Mouse (Mus musculus) 3T3-L1 (cell line): ENCODE measurements around the gene Ick.
"Not testable (repeated sequence)": the region's sequence is repeated elsewhere in the genome, so short reads cannot be mapped to it uniquely, and the experiment has no call there.

ENCODE experiments used
- DNase-seq: peaks from one replicate; pipeline ENCODE4 v3.0.0-alpha.2; 2015; ENCODE audit warnings: low read depth, low spot score

Gene Ick

DNA sequence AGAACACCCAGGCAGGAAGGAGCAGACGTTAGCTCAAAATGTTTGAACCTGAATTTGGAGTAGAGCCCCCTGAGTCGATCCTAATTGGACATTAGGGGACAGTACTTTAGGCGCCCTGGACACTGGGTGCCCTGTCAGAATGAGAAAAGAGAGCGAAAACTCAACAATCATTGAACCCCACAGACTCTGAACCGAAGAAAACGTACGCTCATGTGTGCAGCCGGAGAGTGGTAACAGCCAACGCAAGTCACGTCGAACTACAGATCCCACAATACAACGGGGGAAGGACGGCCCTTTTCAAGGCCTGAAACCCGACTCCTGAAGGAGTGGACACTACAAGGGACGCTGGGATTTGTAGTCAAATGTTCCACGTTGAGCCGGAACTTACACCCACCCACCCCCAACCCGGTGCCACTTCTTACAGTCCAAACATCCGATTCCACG is at the start of gene Ick, which contains the start of gene Fbxo9:
TSS of gene Ick (plus strand) at position 397 of the 444 bp plus-strand sequence.
TSS of gene Fbxo9 (minus strand) at position 270 of the 444 bp plus-strand sequence.
- DNase-seq, result peak; percentile 98

DNA sequence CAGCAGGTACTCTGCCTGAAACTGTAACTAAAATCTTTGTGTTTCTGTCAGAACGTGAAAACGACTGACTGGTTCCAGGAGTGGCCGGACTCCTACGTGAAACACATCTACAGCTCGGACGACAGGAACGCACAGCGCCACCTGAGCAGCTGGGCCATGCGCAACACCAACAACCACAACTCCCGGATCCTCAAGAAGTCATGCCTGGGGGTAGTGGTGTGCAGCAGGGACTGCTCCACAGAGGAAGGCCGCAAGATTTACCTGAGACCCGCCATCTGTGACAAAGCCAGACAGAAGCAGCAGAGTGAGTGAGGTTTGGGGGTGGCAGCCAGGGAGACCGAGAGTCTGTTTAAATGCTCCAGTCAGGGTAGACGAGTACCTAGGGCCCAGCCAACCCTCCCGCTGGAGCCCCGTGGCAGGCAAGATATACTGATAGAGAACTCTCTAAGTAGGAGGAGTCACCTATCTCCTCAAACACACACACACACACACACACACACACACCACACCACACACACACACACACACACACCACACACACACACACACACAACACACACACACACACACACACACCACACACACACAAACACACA is 49.4 kb upstream of the Ick start:
- no peak for DNase-seq

DNA sequence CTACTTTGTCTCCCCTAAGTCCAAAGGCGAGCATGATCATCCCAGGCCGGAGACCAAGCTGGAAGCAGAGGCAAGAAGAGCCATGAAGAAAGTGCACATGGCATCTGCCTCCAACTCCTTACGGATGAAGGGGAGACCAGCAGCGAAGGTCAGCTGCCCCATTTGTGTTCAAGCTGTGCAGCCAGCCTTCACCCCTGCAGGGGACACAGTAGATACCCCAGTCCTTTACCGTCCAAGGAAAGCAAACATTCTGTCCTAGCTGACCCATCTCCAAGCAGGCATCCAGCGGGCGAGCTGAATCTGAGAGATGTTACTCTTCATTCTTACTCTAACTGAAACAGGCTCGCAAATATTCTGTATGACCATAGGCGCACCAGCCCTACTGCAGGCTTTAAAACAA is 46.6 kb upstream of the Ick start:
- no peak for DNase-seq

DNA sequence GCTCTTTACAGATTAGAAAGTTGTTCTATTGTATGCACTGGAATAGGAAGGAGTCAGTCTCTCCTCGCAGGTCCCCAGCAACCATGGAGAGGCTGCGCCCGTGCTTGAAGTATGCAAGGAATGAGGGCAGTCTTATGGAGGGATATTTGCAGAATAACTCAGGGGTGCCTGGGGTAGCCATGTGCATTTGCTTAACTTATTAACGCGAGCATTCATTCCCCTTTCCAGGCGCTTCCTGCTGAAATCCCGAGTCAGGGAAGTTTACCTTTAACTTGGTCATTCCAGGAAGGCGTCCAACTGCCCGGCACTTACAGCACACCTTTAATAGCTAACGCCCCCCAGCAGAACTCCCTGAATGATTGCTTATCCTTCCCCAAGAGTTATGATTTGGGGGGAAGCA is 44.9 kb upstream of the Ick start:
- DNase-seq, result no peak

DNA sequence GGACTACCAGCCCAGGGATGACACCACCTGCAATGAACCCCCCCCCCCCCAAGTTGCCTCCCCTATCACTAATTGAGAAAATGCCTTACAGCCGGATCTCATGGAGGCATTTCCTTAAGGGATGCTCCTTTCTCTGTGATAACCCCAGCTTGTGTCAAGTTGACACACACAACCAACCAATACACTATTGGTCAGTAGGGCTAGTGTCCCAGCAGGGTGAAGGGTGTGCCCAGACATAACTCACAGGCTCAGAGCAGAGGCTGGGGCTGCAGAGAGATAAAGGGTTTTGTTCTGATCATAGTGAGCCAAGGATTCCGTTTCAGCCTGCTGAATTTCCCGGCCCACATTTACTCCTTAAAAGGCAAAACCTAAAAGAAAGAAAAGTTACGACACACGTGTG is 38.5 kb upstream of the Ick start:
- DNase-seq, result no peak

DNA sequence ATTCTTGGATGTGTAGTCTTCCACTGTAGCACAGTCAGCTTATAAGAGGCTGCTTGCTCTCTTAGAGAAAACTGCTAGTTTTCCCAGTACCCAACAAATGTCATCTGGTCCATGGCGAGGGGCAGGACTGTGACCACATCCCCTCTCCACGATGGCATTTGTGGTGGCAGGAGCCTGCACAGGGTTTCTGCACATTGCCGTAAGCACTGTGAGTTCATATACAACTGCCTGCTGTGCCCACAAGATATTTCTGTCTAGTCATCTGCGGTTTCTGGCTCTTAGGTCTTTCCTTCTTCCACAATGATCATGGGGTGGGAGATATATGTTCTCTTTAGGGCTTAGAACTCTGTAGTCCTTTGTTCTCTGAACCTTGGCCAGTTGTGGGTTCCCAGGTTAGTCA is 37.4 kb upstream of the Ick start:
- DNase-seq, result no peak

DNA sequence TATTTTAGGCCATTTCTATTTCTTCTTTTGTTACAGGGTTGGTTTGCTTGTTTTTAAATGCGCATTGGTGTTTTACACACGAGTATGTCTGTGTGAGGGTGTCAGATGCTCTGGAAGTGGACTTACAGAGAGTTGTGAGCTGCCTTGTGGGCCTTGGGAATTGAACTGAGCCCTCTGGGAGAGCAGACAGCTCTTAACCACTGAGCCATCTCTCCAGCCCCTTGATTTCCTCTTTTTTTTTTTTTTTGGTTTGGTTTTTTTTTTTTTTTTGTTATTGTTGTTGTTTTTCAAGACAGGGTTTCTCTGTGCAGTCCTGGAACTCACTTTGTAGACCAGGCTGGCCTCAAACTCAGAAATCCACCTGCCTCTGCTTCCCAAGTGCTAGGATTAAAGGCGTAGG is 35.7 kb upstream of the Ick start:
- DNase-seq, result not testable (repeated sequence)

DNA sequence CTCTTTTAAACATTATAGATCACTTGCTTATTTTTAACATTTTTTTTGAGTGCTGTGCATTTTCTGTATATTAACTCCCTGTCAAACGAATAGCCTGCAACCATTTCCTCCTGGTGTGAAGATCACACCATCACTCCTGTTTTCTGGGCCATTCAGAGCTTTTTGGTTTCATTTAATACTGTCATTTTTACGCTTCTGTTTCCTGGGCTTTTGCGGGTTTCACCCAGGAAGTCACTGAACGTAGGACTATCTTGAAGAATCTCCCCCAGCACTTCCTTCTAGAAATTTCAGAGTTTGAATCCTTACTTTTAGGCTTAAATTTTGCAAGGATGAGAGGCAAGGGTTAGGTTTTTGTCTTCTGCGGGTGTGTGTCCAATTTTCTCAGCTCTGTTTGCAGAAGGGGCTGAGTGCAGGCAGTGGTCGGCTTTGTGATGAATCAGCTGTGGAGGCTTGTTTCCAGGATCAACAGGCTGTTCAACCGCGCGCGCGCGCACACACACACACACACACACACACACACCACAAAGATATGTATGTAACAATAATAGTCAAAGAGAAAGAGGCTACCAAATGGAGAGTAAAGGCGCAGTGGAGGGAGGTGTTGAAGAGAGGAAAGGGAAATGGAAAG is 35.2 kb upstream of the Ick start:
- DNase-seq, result no peak

DNA sequence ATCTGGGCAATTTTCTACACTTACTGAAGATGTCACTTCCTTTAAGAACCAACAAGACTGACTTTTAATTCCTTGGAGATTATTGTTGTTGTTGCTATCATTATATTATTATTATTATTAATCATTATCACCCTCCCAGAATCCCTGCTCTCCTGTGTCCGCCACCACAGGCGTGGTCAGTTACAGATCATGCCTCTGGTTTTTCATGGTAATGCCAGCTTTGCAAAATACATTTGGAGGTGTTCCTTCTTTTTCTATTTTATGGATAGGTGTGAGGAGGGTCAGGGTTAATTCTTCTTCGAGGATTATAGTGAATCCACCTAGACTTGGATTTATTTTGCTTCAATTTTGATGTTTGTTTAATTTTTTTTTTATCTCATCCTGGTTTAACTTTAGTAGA is 33.7 kb upstream of the Ick start:
- no peak for DNase-seq

DNA sequence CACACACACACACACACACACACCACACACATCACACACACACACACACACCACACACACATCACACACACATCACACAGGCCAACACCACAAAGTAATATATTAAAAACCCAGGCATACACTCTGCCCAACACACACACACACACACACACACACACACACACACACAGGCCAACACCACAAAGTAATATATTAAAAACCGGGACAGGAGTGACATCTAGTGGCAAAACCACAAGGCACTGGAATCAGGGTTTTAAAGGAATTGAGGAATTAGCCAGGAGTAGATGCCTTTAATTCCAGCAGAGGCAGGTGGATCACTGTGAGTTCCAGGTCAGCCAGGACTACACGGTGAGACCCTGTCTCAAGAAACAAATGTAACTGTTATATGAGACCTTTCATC is 30.8 kb upstream of the Ick start:
- DNase-seq, result peak; percentile 53

DNA sequence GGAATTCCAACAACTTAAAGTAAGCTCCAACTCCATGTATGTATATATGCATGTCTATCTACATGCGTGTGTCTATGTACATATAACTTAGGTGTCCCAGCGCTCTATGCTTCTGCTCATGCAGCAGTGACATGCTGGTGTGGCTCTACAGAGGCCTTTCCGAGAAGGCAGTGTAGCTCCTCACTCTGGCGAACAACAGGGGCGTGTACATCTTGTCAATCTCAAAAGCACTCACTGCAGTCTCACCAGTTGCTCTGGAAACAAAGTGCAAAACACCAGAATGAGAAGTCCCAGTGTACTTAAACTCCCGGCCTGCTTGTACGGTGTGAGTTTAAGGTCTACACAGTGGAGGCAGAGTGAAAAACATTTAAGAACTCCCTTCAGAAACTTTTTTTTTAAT is 27.2 kb upstream of the Ick start:
- DNase-seq, result no peak

DNA sequence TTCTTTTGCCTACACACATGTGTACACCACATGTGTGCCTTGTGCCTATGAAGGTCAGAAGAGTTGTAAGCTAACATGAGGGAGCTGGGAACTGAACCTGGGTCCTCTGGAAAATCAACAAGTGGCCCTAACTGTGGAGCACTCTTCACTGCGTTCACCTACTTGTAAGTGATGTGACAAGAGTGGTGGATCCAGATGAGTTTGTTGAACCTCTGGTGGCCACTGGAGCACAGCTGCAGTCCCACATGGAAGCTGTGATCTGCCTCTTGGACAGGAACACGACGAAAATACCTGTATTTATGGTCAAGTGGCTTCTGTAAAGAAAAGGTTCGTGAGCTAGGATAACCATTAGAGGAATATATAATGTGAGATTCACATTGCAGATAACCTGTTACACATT is 24.7 kb upstream of the Ick start:
- DNase-seq, result no peak

DNA sequence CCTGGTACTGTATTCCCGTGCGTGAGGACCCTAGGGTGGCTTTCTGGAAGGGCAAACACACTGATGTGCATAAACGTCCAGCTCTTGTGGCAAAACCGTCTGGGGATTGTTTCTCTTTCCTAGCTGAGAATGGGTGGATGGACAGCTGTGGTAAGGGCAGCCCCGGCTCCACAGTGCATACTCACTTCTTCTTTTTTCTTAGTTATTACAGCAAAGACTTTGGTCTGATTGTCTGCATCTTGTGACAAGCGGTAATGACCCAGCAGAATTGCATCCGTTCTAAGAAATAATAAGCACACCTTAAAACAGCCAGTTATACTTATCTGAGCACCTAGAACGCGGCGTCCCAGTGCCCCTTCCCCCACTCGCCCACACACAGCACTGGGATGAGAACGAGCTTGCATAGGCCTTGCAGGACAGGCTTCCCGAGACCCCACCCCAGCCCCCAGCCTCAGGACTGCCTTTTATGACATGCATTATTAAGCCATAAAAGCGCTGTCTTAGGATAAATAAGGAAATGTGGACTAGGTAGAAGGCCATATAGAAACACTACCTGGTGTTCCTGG is 23.2 kb upstream of the Ick start:
- no peak for DNase-seq

DNA sequence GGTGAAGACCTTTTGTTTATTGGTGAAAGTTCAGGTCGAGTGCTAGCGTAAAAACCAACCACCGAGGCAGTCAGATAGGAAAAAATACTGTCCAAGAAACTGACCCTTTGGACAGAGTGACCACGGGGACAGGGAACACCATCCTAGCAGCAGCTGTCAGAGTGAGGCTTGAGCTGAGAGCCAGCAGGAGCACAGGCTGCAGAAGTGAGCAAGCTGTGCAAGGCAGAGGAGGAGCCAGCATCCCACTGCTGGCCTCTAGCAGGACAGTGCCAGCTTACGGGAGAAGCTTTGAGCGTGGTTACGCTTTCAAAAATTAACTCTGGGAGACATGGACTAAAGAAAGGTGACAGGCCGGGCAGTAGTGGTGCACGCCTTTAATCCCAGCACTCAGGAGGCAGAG is 21.2 kb upstream of the Ick start:
- no peak for DNase-seq

DNA sequence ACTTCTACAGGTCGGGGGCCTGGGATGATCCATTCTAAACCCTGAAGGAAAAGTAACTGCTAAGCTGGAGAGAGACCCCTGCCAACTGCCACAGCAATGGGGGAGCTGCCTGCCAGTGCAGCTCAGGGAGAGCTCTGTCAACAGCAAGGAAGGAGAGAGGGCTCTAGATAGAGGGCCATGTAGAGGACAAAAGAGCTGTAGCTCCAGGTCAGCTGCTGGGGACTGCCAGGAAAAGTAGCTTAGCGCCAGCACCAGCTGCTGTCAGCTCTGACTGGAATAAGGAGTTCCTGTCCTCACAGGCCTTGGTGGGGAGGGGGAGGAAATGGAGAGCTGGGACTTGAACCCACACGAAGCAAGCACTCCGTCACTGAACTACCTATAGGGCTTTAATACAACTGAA is 20.5 kb upstream of the Ick start:
- no peak for DNase-seq

DNA sequence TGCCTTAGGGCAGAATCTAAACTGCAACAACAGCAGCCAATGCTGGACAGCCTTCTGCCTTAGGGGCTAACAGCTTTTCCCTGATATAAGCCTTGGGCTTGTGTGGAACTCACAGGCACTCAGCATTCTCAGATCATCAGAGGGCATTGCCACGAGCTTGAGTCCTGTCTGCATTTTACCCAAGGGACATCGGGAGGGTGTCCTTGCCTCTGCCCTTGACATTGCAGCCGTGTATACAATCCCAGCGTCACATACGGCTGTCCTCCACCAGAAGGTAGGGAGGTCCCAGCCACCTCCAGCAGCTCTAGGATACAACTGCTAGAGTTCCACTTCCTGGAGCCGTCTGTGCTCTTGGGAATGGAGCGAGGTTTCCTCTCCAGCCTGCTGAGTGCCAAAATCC is 20.0 kb upstream of the Ick start:
- DNase-seq, result no peak

DNA sequence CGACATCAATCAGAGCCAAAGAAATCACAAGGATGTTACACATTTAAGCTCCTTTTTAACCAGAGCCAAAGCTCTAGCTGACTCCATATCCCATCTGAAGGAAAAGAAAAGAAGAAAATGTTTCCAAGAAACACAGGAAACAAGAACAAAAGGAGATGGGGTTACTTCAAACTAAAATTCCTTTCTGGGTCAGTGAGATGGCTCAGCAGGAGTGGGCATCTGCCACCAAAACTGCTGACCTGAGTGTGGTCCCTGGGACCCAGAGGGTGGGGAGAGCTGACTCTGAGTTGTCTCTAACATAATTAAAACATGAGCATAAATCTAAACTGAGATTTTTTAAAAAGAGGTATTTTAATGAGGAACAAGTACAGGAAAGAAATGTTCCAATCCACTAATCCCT is 19.1 kb upstream of the Ick start:
- DNase-seq, result no peak

DNA sequence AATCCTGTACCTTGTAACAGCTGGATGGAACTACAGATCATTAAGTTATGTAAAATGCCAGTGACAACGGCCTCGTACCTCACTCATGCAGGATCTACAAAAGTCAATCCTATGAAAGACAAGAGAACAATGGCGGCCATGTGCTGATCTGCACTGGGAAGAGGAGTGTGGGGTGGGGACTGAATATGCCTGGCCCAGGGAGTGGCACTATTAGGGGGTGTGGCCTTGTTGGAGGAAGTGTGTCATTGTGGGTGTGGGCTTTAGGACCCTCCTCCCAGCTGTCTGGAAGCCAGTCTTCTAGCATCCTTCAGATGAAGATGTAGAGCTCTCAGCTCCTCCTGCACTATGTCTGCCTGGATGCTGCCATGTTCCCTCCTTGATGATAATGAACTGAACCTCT is 18.4 kb upstream of the Ick start:
- DNase-seq, result no peak

DNA sequence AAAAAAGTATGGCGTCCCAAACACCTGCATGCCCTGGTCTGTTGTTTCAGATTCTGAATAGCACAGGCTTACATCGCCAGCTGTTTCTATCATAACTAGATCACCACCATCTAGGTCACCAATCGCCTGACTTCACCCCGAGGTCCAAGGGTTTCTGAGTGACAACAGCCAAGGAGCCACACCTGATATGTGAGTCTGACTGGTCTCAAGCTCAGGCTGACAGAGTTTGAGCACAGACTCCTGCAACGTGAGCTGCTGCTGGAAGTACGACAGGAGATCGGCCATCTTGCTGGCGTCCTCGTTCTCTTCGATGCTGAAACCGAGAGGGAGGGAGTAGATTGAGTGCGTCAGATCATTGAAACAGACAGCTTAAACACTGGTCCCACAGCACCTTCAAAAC is 13.3 kb upstream of the Ick start:
- no peak for DNase-seq

DNA sequence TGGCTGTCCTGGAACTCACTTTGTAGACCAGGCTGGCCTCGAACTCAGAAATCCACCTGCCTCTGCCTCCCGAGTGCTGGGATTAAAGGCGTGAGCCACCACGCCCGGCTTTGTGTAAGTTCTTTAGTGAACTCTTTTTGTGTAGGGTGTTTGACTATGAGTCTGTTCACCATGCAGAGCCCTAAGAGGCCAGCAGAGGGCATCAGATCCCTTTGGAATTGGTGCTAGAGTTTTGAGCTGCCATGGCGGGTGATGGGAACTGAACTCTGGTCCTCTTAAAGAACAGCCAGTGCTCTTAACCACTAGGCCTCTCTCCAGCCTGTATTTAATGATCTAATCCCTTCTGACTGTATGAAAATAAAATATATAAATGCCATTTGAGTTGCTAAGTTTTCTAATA is 12.6 kb upstream of the Ick start:
- DNase-seq, result peak; percentile 32

DNA sequence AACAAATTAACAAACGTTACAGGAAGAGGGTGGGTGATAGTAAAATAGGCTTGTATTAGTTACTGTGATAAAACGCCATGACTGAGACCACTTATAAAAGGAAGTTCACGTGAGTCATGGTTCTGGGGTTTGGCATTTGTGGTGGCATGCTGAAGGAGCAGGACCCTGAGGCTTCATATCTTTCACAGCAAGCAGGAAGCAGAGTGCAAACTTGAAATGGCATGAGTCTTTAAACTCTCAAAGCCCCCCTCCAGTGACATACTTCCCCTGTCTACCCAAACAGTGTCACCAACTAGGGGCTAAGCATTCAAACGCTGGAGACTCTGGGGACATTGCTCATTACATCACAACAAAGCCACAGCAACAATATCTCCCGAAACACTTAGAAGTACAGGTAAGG is 8.0 kb upstream of the Ick start:
- no peak for DNase-seq

DNA sequence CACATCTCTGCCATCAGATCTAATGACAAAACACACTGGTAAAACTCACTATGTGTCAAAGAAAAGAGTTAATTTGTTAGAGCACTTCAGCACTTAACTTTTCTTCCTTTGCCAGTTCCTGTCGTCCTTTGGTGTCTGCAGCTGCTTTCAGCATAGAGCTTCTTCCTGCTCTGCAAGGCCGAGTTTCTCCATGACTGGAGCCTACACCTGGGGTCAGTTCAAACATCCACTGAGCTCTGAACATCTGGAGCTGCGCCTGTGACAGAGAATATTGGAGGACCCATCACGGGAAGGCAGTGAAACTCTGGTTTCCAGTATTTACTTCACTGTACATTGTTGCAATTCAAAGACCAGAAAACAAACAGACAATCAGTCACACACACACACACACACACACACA is 7.6 kb upstream of the Ick start:
- DNase-seq, result no peak

DNA sequence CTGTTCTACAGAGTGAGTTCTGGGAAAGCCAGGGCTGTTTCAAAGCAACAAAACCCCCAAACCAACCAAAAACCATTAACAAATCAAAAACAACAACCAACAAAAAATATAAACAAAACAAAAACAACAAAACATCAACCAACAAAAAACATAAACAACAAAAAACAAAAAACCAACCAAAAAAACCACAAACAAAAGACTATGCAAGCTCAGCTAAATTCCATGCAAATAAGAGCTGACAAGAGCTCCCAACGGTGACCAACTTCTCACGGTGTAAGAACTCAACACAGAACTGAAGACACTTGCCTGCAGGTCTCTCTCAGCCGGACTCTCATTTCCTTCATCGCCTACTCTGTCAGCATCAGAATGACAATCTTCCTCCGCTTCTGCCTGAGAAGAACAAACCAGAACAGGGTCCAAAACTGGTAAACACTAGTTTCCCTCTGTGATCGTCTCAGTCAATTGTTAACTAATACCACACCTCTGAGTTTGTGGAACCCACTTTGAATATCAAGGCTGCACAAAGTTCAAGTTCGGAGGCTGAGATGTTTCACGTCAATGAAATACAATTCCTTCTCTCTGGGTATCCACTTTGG is 4.9 kb upstream of the Ick start:
- no peak for DNase-seq
